11 mouse cellular contexts compared by ENCODE assay signal in the genomic region with DNA sequence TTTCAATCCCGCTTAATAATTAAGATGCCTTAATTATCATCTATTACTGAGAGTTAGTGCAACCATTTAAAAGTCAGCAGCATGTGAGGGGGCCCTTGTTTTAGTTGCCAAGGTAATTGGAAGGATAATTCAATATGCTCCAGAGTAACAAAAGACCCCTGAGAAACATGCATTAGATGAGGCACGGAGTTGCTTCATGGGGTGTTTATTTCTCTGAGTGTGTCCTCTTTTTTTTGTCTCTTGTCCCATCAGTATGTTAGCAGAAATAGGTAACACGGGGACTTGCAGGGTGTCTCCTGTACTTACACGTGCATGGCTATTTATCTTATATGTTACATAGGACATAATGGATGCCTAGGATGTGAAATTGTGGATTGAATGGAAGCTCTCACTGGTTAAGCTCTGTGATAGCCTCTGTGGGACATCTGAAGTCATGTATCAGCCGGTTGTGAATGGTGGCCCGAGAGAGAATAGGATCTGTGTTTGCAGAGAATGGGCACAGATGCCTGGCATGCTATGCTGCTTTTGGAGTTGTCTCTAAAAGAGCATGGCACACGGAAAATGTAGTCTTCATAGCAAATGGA. TPM values are rescaled to one million over a fixed set of nuclear protein-coding genes. Genes with fewer than 3 reads are reported as not detected.
DNase-seq lines count a peak whose midpoint lies in the region; ATAC-seq and TF ChIP-seq lines count a peak whose summit lies in the region.
"Had no signal": no experiment of that assay in that cellular context is flagged by ENCODE, and none has a peak within 500 bp of the region (broad histone marks: within the 10 kb centered on the region; RNA-seq: fewer than 3 reads in every experiment).

No protein-coding gene starts in this region.

- peak overlapping the region; percentile 49; the same call in 1 of the 2 replicates for H3K4me2 ChIP-seq in limb, embryonic 12.5 days
- peak overlapping the region; percentile 46 for H3K4me2 ChIP-seq in forebrain, embryonic 11.5 days (ENCODE audit: low read depth, low read length, severe bottlenecking)
- peak overlapping the region; percentile 71 for H3K4me2 ChIP-seq in neural tube, embryonic 14.5 days (ENCODE audit: low read depth, low read length)

- no peak for DNase-seq in limb, embryonic 10.5 days (ENCODE audit: low spot score)
- DNase-seq in forebrain, embryonic 11.5 days (ENCODE audit: low spot score), result no peak
- DNase-seq in layer of hippocampus, postnatal 14 days (ENCODE audit: low spot score in 2 of 2), result peak; percentile 17 to 28
- no peak for DNase-seq in urinary bladder, postnatal 25 days (ENCODE audit: low spot score)
- DNase-seq in kidney, postnatal 36 days, result no peak
- DNase-seq in lung, adult 2 months, result no peak
- DNase-seq: thymus, adult 18-20 months had no signal

- no peak for ATAC-seq in limb, embryonic 12.5 days (ENCODE audit: insufficient number of reproducible peaks, insufficient read depth, low FRiP score, low TSS enrichment, low read depth)
- ATAC-seq in forebrain, embryonic 11.5 days (replicated peaks; ENCODE audit: low FRiP score), result 0 out of 2 replicates have a peak, but pooled peaks have one; percentile 11
- ATAC-seq in neural tube, embryonic 14.5 days (ENCODE audit: low read depth), result peak; percentile 25

- TF ChIP-seq CTCF in lung, adult 2 months (IDR thresholded peaks at IDR 0.05; ENCODE audit: insufficient read depth, low read length), result no peak

- H3K9me3 ChIP-seq in limb, embryonic 12.5 days, result no peaks in the 10 kb centered on the region
- H3K9me3 ChIP-seq in limb, embryonic 10.5 days (replicated peaks), result no peaks in the 10 kb centered on the region
- no peaks in the 10 kb centered on the region for H3K9me3 ChIP-seq in forebrain, embryonic 11.5 days (ENCODE audit: control insufficient read depth, low read length)
- H3K9me3 ChIP-seq in neural tube, embryonic 14.5 days (ENCODE audit: control insufficient read depth, low read length), result no peaks in the 10 kb centered on the region

- peaks cover 9% of the 10 kb centered on the region; the same call in 1 of the 2 replicates for H3K4me1 ChIP-seq in limb, embryonic 12.5 days (replicated peaks)
- H3K4me1 ChIP-seq in limb, embryonic 10.5 days, result 0 out of 2 replicates have a peak, but pooled peaks cover 7% of the 10 kb centered on the region
- peaks cover 4% of the 10 kb centered on the region; the same call in 1 of the 2 replicates for H3K4me1 ChIP-seq in forebrain, embryonic 11.5 days (replicated peaks; ENCODE audit: control insufficient read depth, insufficient read depth, low read length)
- peaks cover 12% of the 10 kb centered on the region for H3K4me1 ChIP-seq in neural tube, embryonic 14.5 days (ENCODE audit: control insufficient read depth, insufficient read depth, low read length)
- H3K4me1 ChIP-seq in lung, adult 2 months (ENCODE audit: control insufficient read depth, insufficient read depth, low read length), result no peaks in the 10 kb centered on the region

- TF ChIP-seq POLR2A in lung, adult 2 months (IDR thresholded peaks at IDR 0.05; ENCODE audit: borderline replicate concordance, extremely low read depth, low read depth, low read length), result no peak

- H3K27ac ChIP-seq in limb, embryonic 12.5 days, result no peak overlapping the region
- H3K27ac ChIP-seq in limb, embryonic 10.5 days, result no peak overlapping the region
- peak overlapping the region; percentile 65; the same call in 1 of the 2 replicates for H3K27ac ChIP-seq in forebrain, embryonic 11.5 days (ENCODE audit: low read depth, low read length)
- peak overlapping the region; percentile 94 for H3K27ac ChIP-seq in neural tube, embryonic 14.5 days (ENCODE audit: low read depth, low read length)

- H3K27me3 ChIP-seq in limb, embryonic 12.5 days, result no peaks in the 10 kb centered on the region
- H3K27me3 ChIP-seq in limb, embryonic 10.5 days (ENCODE audit: low read depth, poor library complexity, severe bottlenecking), result no peaks in the 10 kb centered on the region
- no peaks in the 10 kb centered on the region for H3K27me3 ChIP-seq in forebrain, embryonic 11.5 days (ENCODE audit: control insufficient read depth, insufficient read depth, low read length)
- no peaks in the 10 kb centered on the region for H3K27me3 ChIP-seq in neural tube, embryonic 14.5 days (ENCODE audit: control insufficient read depth, insufficient read depth, low read length)
- H3K27me3 ChIP-seq: CH12.LX had no signal

- 82% methylated on average over 7 of the region's 7 CpGs for WGBS in limb, embryonic 12.5 days
- 86% methylated on average over 7 of the region's 7 CpGs for WGBS in limb, embryonic 10.5 days
- 21% methylated on average over 7 of the region's 7 CpGs for WGBS in forebrain, embryonic 11.5 days
- WGBS in neural tube, embryonic 14.5 days, result 18% methylated on average over 7 of the region's 7 CpGs
- WGBS in lung, adult 2 months, result 83% methylated on average over 7 of the region's 7 CpGs

- H3K4me3 ChIP-seq in limb, embryonic 12.5 days (replicated peaks), result no peak overlapping the region
- no peak overlapping the region for H3K4me3 ChIP-seq in limb, embryonic 10.5 days
- peak overlapping the region; percentile 24 for H3K4me3 ChIP-seq in forebrain, embryonic 11.5 days (ENCODE audit: low read depth, low read length)
- peak overlapping the region; percentile 51 for H3K4me3 ChIP-seq in neural tube, embryonic 14.5 days (ENCODE audit: low read depth, low read length)
- H3K4me3 ChIP-seq in lung, adult 2 months (replicated peaks; ENCODE audit: extremely low read depth, low read depth, low read length), result no peak overlapping the region

- no peaks in the 10 kb centered on the region for H3K36me3 ChIP-seq in limb, embryonic 12.5 days
- H3K36me3 ChIP-seq in limb, embryonic 10.5 days, result no peaks in the 10 kb centered on the region
- H3K36me3 ChIP-seq in forebrain, embryonic 11.5 days (ENCODE audit: control insufficient read depth, insufficient read depth, low read length), result no peaks in the 10 kb centered on the region
- no peaks in the 10 kb centered on the region for H3K36me3 ChIP-seq in neural tube, embryonic 14.5 days (ENCODE audit: control insufficient read depth, insufficient read depth, low read length)

- no peak overlapping the region for H3K9ac ChIP-seq in limb, embryonic 12.5 days (replicated peaks)
- peak overlapping the region; percentile 48 for H3K9ac ChIP-seq in forebrain, embryonic 11.5 days (ENCODE audit: low read length)
- H3K9ac ChIP-seq in neural tube, embryonic 14.5 days (replicated peaks; ENCODE audit: low read depth, low read length), result peak overlapping the region; percentile 76

RNA-seq across cellular contexts. Expression of a gene that starts 1.0 kb away (rescaled TPM):
- 26.5 and 31.1 TPM in 2 replicates for polyA plus RNA-seq in limb, embryonic 12.5 days (2016; fragmentation: Nextera tagmentation; extraction: Ambion mirVana)
- 9.5 and 16.7 TPM in 2 replicates for polyA plus RNA-seq in limb, embryonic 10.5 days (2016; fragmentation: Nextera tagmentation; extraction: Ambion mirVana)
- polyA plus RNA-seq in forebrain, embryonic 11.5 days (2014; fragmentation: Nextera tagmentation; extraction: Ambion mirVana), result 78.7 and 83.0 TPM in 2 replicates
- total RNA-seq in layer of hippocampus, postnatal 14 days (2021), result 100 to 1,000 TPM; 158 to 166 TPM
- polyA plus RNA-seq in neural tube, embryonic 14.5 days (2014; fragmentation: Nextera tagmentation; extraction: Ambion mirVana), result 76.2 and 83.2 TPM in 2 replicates
- 6.5 and 10.1 TPM in 2 replicates for polyA plus RNA-seq in lung, adult 2 months (2012; rRNA removed)
- total RNA-seq: CH12.LX; granulocyte monocyte progenitor cell, adult 5-6 weeks had no signal

Comparison
In these comparisons a context has a peak if more than half of its experiments do, and no peak if none do; other contexts are left out.
1. H3K27ac ChIP-seq: peak in forebrain, embryonic 11.5 days (single experiment) and neural tube, embryonic 14.5 days (single experiment); none in limb, embryonic 12.5 days (single experiment) and limb, embryonic 10.5 days (single experiment).
2. H3K4me3 ChIP-seq: peak in forebrain, embryonic 11.5 days (single experiment) and neural tube, embryonic 14.5 days (single experiment); none in limb, embryonic 12.5 days (single experiment), limb, embryonic 10.5 days (single experiment) and lung, adult 2 months (single experiment).
3. DNase-seq: peak in layer of hippocampus, postnatal 14 days (2 of 2); none in limb, embryonic 10.5 days (single experiment), forebrain, embryonic 11.5 days (single experiment), urinary bladder, postnatal 25 days (single experiment), kidney, postnatal 36 days (0 of 2) and lung, adult 2 months (single experiment).
4. Peak in every context shown above with its lines, with median percentiles within 50 percentile points of each other: H3K4me2 ChIP-seq.